Mouse (Mus musculus): ENCODE measurements around the gene Pex7.
"Not testable (repeated sequence)": the region's sequence is repeated elsewhere in the genome, so short reads cannot be mapped to it uniquely, and the experiment has no call there.

Gene Pex7

GRCm38 (mm10) chr10:19933511-19934383, 26.3 kb upstream of the Pex7 start:
- DNase-seq (ENCODE audit: low spot score) = peak; percentile 66

- DNase-seq (ENCODE audit: low spot score) = no peak
Observed at GRCm38 (mm10) chr10:19932986-19933385, 25.5 kb upstream of the Pex7 start.

GRCm38 (mm10) chr10:19928205-19928604, 20.7 kb upstream of the Pex7 start:
- DNase-seq (ENCODE audit: low spot score) = no peak

GRCm38 (mm10) chr10:19926391-19926897, 19.0 kb upstream of the Pex7 start:
- not testable (repeated sequence) for DNase-seq (ENCODE audit: low spot score)

GRCm38 (mm10) chr10:19924256-19924655, 16.8 kb upstream of the Pex7 start:
- DNase-seq (ENCODE audit: low spot score) = no peak

GRCm38 (mm10) chr10:19922410-19922809, 14.9 kb upstream of the Pex7 start:
- no peak for DNase-seq (ENCODE audit: low spot score)

GRCm38 (mm10) chr10:19915301-19915700, 7.8 kb upstream of the Pex7 start:
- no peak for DNase-seq (ENCODE audit: low spot score)

GRCm38 (mm10) chr10:19913806-19914205, 6.3 kb upstream of the Pex7 start:
- DNase-seq (ENCODE audit: low spot score) = no peak

- DNase-seq (ENCODE audit: low spot score) = no peak
Observed at GRCm38 (mm10) chr10:19911583-19911982, 4.1 kb upstream of the Pex7 start.

- DNase-seq (ENCODE audit: low spot score) = no peak
Observed at GRCm38 (mm10) chr10:19910516-19910915, 3.0 kb upstream of the Pex7 start.

GRCm38 (mm10) chr10:19908076-19908475, 587 bp upstream of the Pex7 start:
- no peak for DNase-seq (ENCODE audit: low spot score)

- DNase-seq (ENCODE audit: low spot score) = no peak
Observed at GRCm38 (mm10) chr10:19904077-19904820, 3.2 kb downstream of the Pex7 start.

- no peak for DNase-seq (ENCODE audit: low spot score)
Observed at GRCm38 (mm10) chr10:19901992-19902391, 5.5 kb downstream of the Pex7 start.

- no peak for DNase-seq (ENCODE audit: low spot score)
Observed at GRCm38 (mm10) chr10:19900191-19900590, 7.3 kb downstream of the Pex7 start.

- no peak for DNase-seq (ENCODE audit: low spot score)
Observed at GRCm38 (mm10) chr10:19893976-19894375, 13.5 kb downstream of the Pex7 start.

GRCm38 (mm10) chr10:19893146-19893545, 14.3 kb downstream of the Pex7 start:
- DNase-seq (ENCODE audit: low spot score) = no peak

- no peak for DNase-seq (ENCODE audit: low spot score)
Observed at GRCm38 (mm10) chr10:19891686-19892085, 15.8 kb downstream of the Pex7 start.

- DNase-seq (ENCODE audit: low spot score) = no peak
Observed at GRCm38 (mm10) chr10:19889908-19890307, 17.6 kb downstream of the Pex7 start.

- no peak for DNase-seq (ENCODE audit: low spot score)
Observed at GRCm38 (mm10) chr10:19886249-19886648, 21.2 kb downstream of the Pex7 start.

GRCm38 (mm10) chr10:19884409-19884808, 23.1 kb downstream of the Pex7 start:
- DNase-seq (ENCODE audit: low spot score) = no peak

- no peak for DNase-seq (ENCODE audit: low spot score)
Observed at GRCm38 (mm10) chr10:19880437-19880836, 27.1 kb downstream of the Pex7 start.

- DNase-seq (ENCODE audit: low spot score) = no peak
Observed at GRCm38 (mm10) chr10:19879161-19879560, 28.3 kb downstream of the Pex7 start.

- DNase-seq (ENCODE audit: low spot score) = no peak
Observed at GRCm38 (mm10) chr10:19877679-19878078, 29.8 kb downstream of the Pex7 start.
